Mouse (Mus musculus): ENCODE data around the gene Abcc4.

Gene Abcc4

GRCm38 (mm10) chr14:118705808-118706731 lies at the start of gene Abcc4:
Gene Abcc4 (minus strand): TSS chr14:118706219.
- DNase-seq (ENCODE audit: low spot score) = no peak

- no peak for DNase-seq (ENCODE audit: low spot score)
Measured at GRCm38 (mm10) chr14:118751193-118751753, 45.3 kb upstream of the Abcc4 start.

- no peak for DNase-seq (ENCODE audit: low spot score)
Measured at GRCm38 (mm10) chr14:118750505-118751192, 44.6 kb upstream of the Abcc4 start.

- DNase-seq (ENCODE audit: low spot score) = no peak
Measured at GRCm38 (mm10) chr14:118749715-118750114, 43.7 kb upstream of the Abcc4 start.

- no peak for DNase-seq (ENCODE audit: low spot score)
Measured at GRCm38 (mm10) chr14:118749068-118749467, 43.0 kb upstream of the Abcc4 start.

- no peak for DNase-seq (ENCODE audit: low spot score)
Measured at GRCm38 (mm10) chr14:118742862-118743261, 36.8 kb upstream of the Abcc4 start.

GRCm38 (mm10) chr14:118741780-118742179 lies 35.8 kb upstream of the Abcc4 start:
- DNase-seq (ENCODE audit: low spot score) = no peak

GRCm38 (mm10) chr14:118737251-118737888 lies 31.4 kb upstream of the Abcc4 start:
- DNase-seq (ENCODE audit: low spot score) = no peak

- no peak for DNase-seq (ENCODE audit: low spot score)
Measured at GRCm38 (mm10) chr14:118735114-118735513, 29.1 kb upstream of the Abcc4 start.

GRCm38 (mm10) chr14:118733146-118733545 lies 27.1 kb upstream of the Abcc4 start:
- DNase-seq (ENCODE audit: low spot score) = no peak

GRCm38 (mm10) chr14:118730631-118731030 lies 24.6 kb upstream of the Abcc4 start:
- DNase-seq (ENCODE audit: low spot score) = no peak

- DNase-seq (ENCODE audit: low spot score) = no peak
Measured at GRCm38 (mm10) chr14:118725467-118725866, 19.4 kb upstream of the Abcc4 start.

- no peak for DNase-seq (ENCODE audit: low spot score)
Measured at GRCm38 (mm10) chr14:118723920-118724693, 18.1 kb upstream of the Abcc4 start.

GRCm38 (mm10) chr14:118719566-118720174 lies 13.7 kb upstream of the Abcc4 start:
- DNase-seq (ENCODE audit: low spot score) = no peak

- DNase-seq (ENCODE audit: low spot score) = no peak
Measured at GRCm38 (mm10) chr14:118718576-118718975, 12.6 kb upstream of the Abcc4 start.

GRCm38 (mm10) chr14:118716372-118717312 lies 10.6 kb upstream of the Abcc4 start:
- DNase-seq (ENCODE audit: low spot score) = no peak

GRCm38 (mm10) chr14:118714720-118715119 lies 8.7 kb upstream of the Abcc4 start:
- DNase-seq (ENCODE audit: low spot score) = no peak

- no peak for DNase-seq (ENCODE audit: low spot score)
Measured at GRCm38 (mm10) chr14:118714320-118714719, 8.3 kb upstream of the Abcc4 start.

GRCm38 (mm10) chr14:118713869-118714268 lies 7.8 kb upstream of the Abcc4 start:
- DNase-seq (ENCODE audit: low spot score) = no peak

GRCm38 (mm10) chr14:118713408-118713807 lies 7.4 kb upstream of the Abcc4 start:
- no peak for DNase-seq (ENCODE audit: low spot score)

Measured in layer of hippocampus, adult 9-10 months (tissue).